7 mouse cellular contexts compared by ENCODE assay signal in the genomic region with DNA sequence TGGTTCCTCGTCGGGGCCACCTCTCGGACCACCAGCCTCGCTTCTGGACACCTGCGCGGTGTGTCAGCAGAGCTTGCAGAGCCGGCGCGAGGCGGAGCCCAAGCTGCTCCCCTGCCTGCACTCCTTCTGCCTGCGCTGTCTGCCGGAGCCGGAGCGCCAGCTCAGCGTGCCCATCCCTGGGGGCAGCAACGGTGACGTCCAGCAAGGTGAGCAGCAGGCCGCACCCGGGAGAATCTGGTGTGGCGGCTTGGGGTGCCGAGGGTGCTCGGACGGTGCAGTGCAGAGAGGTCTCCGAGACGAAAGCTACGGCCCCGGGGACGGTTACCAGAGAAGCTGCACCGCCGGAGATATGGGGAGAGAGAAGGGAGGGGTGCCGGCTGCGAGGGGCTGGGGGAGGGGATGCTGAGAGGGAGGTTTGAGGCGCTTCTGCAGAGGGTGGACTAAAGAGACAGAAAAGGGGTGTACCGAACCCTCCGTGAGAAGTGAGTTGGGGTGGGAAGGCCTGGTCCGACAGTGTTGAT. TPM values are rescaled to one million over a fixed set of nuclear protein-coding genes. Genes with fewer than 3 reads are reported as not detected.
A peak's percentile ranks its signal among the peaks of the same experiment; 100 is the strongest.
DNase-seq lines count a peak whose midpoint lies in the region; ATAC-seq and TF ChIP-seq lines count a peak whose summit lies in the region.

No protein-coding gene starts in this region.

- no peak for TF ChIP-seq POLR2A in spleen, adult 2 months (IDR thresholded peaks at IDR 0.05; ENCODE audit: low read depth, low read length)

- peak overlapping the region; percentile 85 for H3K27ac ChIP-seq in intestine, postnatal 0 days (ENCODE audit: low read depth, low read length)
- peak overlapping the region; percentile 96 for H3K27ac ChIP-seq in limb, embryonic 13.5 days
- H3K27ac ChIP-seq in midbrain, embryonic 14.5 days (replicated peaks; ENCODE audit: low read depth, low read length) = peak overlapping the region; percentile 96
- H3K27ac ChIP-seq in spleen, adult 2 months (ENCODE audit: insufficient read depth, low read length) = peak overlapping the region; percentile 83

- WGBS in intestine, postnatal 0 days = under 1% methylated on average over 32 of the region's 36 CpGs
- 1% methylated on average over 36 of the region's 36 CpGs for WGBS in limb, embryonic 13.5 days
- WGBS in midbrain, embryonic 14.5 days = under 1% methylated on average over 35 of the region's 36 CpGs
- under 1% methylated on average over 36 of the region's 36 CpGs for WGBS in spleen, adult 2 months

- intact Hi-C loops in gastrocnemius, postnatal 14 days (cut with DNase I; ENCODE audit: low total_unique reads) = no loop called here

- no peak for TF ChIP-seq CTCF in intestine, postnatal 0 days (IDR thresholded peaks at IDR 0.05; ENCODE audit: low read depth)
- no peak for TF ChIP-seq CTCF in spleen, adult 2 months (IDR thresholded peaks at IDR 0.05; ENCODE audit: extremely low read depth, insufficient read depth, insufficient read length, insufficient replicate concordance)

- H3K9ac ChIP-seq in intestine, postnatal 0 days (ENCODE audit: low read depth, low read length) = peak overlapping the region; percentile 96
- H3K9ac ChIP-seq in limb, embryonic 13.5 days = peak overlapping the region; percentile 99
- H3K9ac ChIP-seq in midbrain, embryonic 14.5 days (replicated peaks; ENCODE audit: low read length) = peak overlapping the region; percentile 99

- H3K4me2 ChIP-seq in intestine, postnatal 0 days (replicated peaks; ENCODE audit: low read depth) = peak overlapping the region; percentile 76
- H3K4me2 ChIP-seq in limb, embryonic 13.5 days (replicated peaks) = peak overlapping the region; percentile 89
- peak overlapping the region; percentile 84 for H3K4me2 ChIP-seq in midbrain, embryonic 14.5 days (ENCODE audit: low read length)

- H3K36me3 ChIP-seq in intestine, postnatal 0 days (ENCODE audit: control insufficient read depth, insufficient read depth) = no peaks in the 10 kb centered on the region
- H3K36me3 ChIP-seq in limb, embryonic 13.5 days = peaks cover 16% of the 10 kb centered on the region
- no peaks in the 10 kb centered on the region for H3K36me3 ChIP-seq in midbrain, embryonic 14.5 days (ENCODE audit: control insufficient read depth, insufficient read depth, low read length)
- H3K36me3 ChIP-seq in spleen, adult 2 months (ENCODE audit: control insufficient read depth, insufficient read depth, low read length) = no peaks in the 10 kb centered on the region

- H3K27me3 ChIP-seq in intestine, postnatal 0 days (replicated peaks; ENCODE audit: control insufficient read depth, insufficient read depth, low read length) = no peaks in the 10 kb centered on the region
- H3K27me3 ChIP-seq in limb, embryonic 13.5 days = no peaks in the 10 kb centered on the region
- H3K27me3 ChIP-seq in midbrain, embryonic 14.5 days (ENCODE audit: control insufficient read depth, insufficient read depth, low read length) = no peaks in the 10 kb centered on the region
- H3K27me3 ChIP-seq in spleen, adult 2 months (ENCODE audit: control insufficient read depth, insufficient read depth, low read length) = no peaks in the 10 kb centered on the region

- peak; percentile 77 for DNase-seq in adrenal gland, adult 2 months
- DNase-seq in embryo, embryonic 10 days (ENCODE audit: low spot score) = peak; percentile 39
- DNase-seq in gastrocnemius, postnatal 14 days = peak; percentile 26
- peak; percentile 76 for DNase-seq in midbrain, embryonic 14.5 days
- DNase-seq in spleen, adult 2 months (ENCODE audit: low read depth in 1 of 2, low spot score in 2 of 2) = peak; percentile 5 to 42

- H3K9me3 ChIP-seq in intestine, postnatal 0 days (ENCODE audit: control insufficient read depth) = no peaks in the 10 kb centered on the region
- no peaks in the 10 kb centered on the region for H3K9me3 ChIP-seq in limb, embryonic 13.5 days
- H3K9me3 ChIP-seq in midbrain, embryonic 14.5 days (ENCODE audit: control insufficient read depth, low read length) = no peaks in the 10 kb centered on the region

- peak overlapping the region; percentile 96 for H3K4me3 ChIP-seq in intestine, postnatal 0 days (ENCODE audit: low read depth, low read length)
- H3K4me3 ChIP-seq in limb, embryonic 13.5 days = peak overlapping the region; percentile 79
- peak overlapping the region; percentile 90 for H3K4me3 ChIP-seq in midbrain, embryonic 14.5 days (replicated peaks; ENCODE audit: low read depth, low read length)
- H3K4me3 ChIP-seq in spleen, adult 2 months (ENCODE audit: extremely low read depth, insufficient read depth, insufficient read length) = peak overlapping the region; percentile 93

- peak; percentile 35 for ATAC-seq in intestine, postnatal 0 days
- ATAC-seq in limb, embryonic 13.5 days (ENCODE audit: low FRiP score, low read depth) = peak; percentile 60
- ATAC-seq in midbrain, embryonic 14.5 days (ENCODE audit: low FRiP score, low TSS enrichment) = peak; percentile 55

- peaks cover 4% of the 10 kb centered on the region for H3K4me1 ChIP-seq in intestine, postnatal 0 days (replicated peaks; ENCODE audit: control insufficient read depth, insufficient read depth, low read length)
- H3K4me1 ChIP-seq in limb, embryonic 13.5 days = peaks cover 22% of the 10 kb centered on the region
- H3K4me1 ChIP-seq in midbrain, embryonic 14.5 days (ENCODE audit: control insufficient read depth, insufficient read depth, low read length) = peaks cover 7% of the 10 kb centered on the region
- H3K4me1 ChIP-seq in spleen, adult 2 months (ENCODE audit: control insufficient read depth, insufficient read depth, insufficient read length) = peaks cover 11% of the 10 kb centered on the region; the same call in 1 of the 2 replicates

RNA-seq across cellular contexts. Expression of gene Trim33, which starts 1.2 kb away (rescaled TPM):
- total RNA-seq in adrenal gland, adult 2 months (2021) = 10 to 100 TPM; 30.8 to 44.2 TPM
- polyA plus RNA-seq in adrenal gland, adult 2 months (2012; rRNA removed) = 5.3 and 6.3 TPM in 2 replicates
- 10 to 100 TPM; 10.6 to 10.7 TPM for total RNA-seq in gastrocnemius, postnatal 14 days (2021)
- 7.3 and 7.6 TPM in 2 replicates for polyA plus RNA-seq in intestine, postnatal 0 days (2015; fragmentation: Nextera tagmentation; extraction: Ambion mirVana)
- polyA plus RNA-seq in limb, embryonic 13.5 days (2015; fragmentation: Nextera tagmentation; extraction: Ambion mirVana) = 29.8 and 34.6 TPM in 2 replicates
- polyA plus RNA-seq in midbrain, embryonic 14.5 days (2014; fragmentation: Nextera tagmentation; extraction: Ambion mirVana) = 31.3 and 39.0 TPM in 2 replicates
- 9.5 and 10.1 TPM in 2 replicates for polyA plus RNA-seq in spleen, adult 2 months (2012; rRNA removed)

Comparison
In these comparisons a context has a peak if more than half of its experiments do, and no peak if none do; other contexts are left out.
1. Peak in every context shown above with its lines: DNase-seq, ATAC-seq, H3K4me3 ChIP-seq and H3K27ac ChIP-seq.
2. DNase-seq: peak in every context shown above with its lines; median percentile 77 in adrenal gland, adult 2 months; 76 in midbrain, embryonic 14.5 days; 39 in embryo, embryonic 10 days; 26 in gastrocnemius, postnatal 14 days; 24 in spleen, adult 2 months.